Mouse (Mus musculus) adrenal gland, adult (tissue): Measurements from ENCODE around the gene Apoa5.

Source experiments
- DNase-seq, 2 experiments: peaks; one replicate each; pipeline ENCODE4 v3.0.0; 2022 to 2023; ENCODE audit warnings: low spot score in 1 of 2; ENCODE audit not compliant: inconsistent age in 2 of 2

The Apoa5 gene

GRCm38 (mm10) chr9:46268343-46268873, at the start of gene Apoa5:
Gene Apoa5 (plus strand): TSS chr9:46268633.
- DNase-seq = no peak

GRCm38 (mm10) chr9:46223090-46223489, 45.3 kb upstream of the Apoa5 start:
- DNase-seq = peak in 1 of 2 experiments; percentile 24

GRCm38 (mm10) chr9:46224101-46224500, 44.3 kb upstream of the Apoa5 start:
- no peak for DNase-seq

GRCm38 (mm10) chr9:46224945-46225660, 43.3 kb upstream of the Apoa5 start:
- no peak for DNase-seq

DNA sequence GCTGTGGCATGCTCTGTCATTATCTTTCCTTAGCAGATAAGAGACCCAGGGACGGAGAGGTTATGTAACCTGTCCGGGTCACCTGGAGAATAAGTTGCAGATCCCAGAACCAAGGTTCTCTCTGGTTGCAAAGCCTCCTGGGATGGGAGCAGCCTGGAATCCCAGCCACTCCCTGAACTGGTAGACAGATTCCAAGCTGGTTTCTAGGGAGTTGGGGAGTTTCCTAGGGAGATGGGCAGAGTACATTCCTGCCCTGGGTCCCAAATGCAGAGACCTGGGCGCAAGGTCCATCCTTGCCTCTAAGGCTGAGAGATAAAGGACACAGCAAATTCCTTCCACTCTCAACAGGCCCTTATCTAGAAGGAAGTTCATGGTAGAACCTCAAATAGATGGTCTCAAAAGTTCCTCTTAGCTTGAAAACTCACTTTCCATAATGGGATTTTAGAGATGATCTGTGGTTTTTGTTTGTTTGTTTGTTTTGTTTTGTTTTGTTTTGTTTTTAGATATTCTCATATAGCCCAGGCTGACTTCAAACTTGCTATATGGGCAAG, 41.3 kb upstream of the Apoa5 start:
- DNase-seq = no peak

- no peak for DNase-seq
Measured at GRCm38 (mm10) chr9:46228491-46228890, 39.9 kb upstream of the Apoa5 start, which contains the start of gene Apoa1. Gene Apoa1 (plus strand): TSS chr9:46228580.

GRCm38 (mm10) chr9:46229573-46230449, 38.6 kb upstream of the Apoa5 start:
- DNase-seq = peak; percentile 85 to 93

DNA sequence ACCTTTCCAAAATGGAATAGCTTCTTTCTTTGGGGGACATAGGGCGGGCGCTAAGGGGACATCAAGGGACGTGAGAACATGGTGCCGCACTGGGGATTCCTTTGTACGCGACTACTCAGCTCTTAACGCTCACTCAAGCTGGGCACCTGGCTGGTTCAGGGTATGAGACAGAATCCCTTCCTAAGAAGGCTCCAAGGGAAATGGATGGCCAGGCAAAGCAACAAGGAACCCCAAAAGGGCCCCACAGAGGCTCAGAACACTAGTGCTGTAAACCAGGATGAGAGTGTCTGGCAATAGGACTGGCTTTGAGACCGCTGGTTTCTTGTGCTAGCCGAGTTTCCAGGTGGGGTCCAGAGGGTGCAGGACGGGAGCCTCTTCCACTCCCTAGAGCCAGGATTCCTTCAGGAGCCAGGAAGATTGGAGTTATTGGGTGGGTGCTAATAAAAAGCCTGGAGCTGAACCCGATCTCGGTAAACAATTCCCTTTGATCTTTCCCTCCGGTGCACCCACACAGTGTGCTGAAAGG, 37.9 kb upstream of the Apoa5 start:
- DNase-seq = no peak

- DNase-seq = peak in 1 of 2 experiments; percentile 69
Measured at GRCm38 (mm10) chr9:46235196-46235595, 33.2 kb upstream of the Apoa5 start.

- no peak for DNase-seq
Measured at GRCm38 (mm10) chr9:46235596-46235648, 33.0 kb upstream of the Apoa5 start, which contains the start of gene Apoc3. Gene Apoc3 (minus strand): TSS chr9:46235636.

GRCm38 (mm10) chr9:46235649-46236048, 32.8 kb upstream of the Apoa5 start:
- no peak for DNase-seq

GRCm38 (mm10) chr9:46238850-46239249, 29.6 kb upstream of the Apoa5 start:
- DNase-seq = no peak

- DNase-seq = no peak
Measured at GRCm38 (mm10) chr9:46240526-46241153, 27.8 kb upstream of the Apoa5 start, which contains the start of gene Apoa4. Gene Apoa4 (plus strand): TSS chr9:46240696.

DNA sequence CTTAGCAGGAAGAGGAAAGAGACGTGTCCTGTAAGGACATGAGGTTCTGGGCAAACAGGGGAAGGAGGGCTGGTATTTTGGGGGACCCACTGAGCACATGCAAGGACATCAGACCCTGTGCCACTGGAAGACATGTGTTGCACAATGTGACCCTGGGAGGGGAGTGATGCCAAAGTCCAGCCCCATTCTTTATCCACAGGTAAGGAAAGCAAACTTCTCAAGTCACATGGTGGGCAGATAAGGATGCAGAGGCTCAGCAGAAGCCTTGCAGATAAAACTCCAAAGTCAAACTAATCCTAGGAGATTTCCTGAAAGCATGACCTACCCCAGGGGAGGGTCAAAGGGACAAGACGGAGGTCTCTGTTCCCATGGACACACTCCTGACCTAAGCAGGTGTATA, 26.6 kb upstream of the Apoa5 start:
- DNase-seq = no peak

DNA sequence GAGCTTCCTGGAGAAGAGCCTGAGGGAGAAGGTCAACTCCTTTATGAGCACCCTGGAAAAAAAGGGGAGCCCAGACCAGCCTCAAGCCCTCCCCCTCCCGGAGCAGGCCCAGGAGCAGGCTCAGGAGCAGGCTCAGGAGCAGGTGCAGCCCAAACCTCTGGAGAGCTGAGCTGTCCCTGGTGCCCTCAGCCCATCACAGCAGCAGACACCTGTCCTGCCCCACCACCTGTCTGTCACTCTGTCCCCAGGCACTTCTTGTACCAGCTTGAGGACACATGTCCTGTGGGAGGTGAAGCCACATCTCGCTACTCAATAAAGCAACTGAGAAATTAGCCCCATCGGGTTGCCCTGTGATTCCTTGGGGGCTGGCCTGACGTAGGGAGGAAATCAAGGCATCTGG, 25.3 kb upstream of the Apoa5 start:
- DNase-seq = no peak

- no peak for DNase-seq
Measured at GRCm38 (mm10) chr9:46243584-46243983, 24.8 kb upstream of the Apoa5 start.

DNA sequence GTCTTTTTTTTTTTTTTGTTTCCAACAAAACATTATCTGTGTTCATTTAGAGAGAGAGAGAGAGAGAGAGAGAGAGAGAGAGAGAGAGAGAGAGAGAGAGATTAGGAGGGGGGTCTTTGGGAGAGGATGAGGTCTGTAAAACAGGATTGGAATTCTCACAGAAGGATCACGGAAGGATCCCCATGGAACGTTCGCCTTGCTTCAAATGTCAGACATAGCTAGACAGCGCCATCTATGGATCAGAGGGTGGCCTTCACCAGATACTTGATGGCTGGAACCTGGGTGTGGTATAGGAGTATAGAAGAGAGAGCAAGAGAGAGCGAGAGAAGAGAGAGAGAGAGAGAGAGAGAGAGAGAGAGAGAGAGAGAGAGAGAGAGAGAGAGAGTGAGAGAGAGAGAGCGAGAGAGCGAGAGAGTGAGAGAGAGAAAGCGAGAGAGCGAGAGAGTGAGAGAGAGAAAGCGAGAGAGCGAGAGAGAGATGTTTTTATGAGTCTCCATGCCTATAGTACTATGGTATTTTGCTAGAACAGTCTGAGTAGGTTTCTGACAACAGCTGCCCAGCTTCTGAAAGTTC, 21.6 kb upstream of the Apoa5 start:
- peak; percentile 48 to 84 for DNase-seq

DNA sequence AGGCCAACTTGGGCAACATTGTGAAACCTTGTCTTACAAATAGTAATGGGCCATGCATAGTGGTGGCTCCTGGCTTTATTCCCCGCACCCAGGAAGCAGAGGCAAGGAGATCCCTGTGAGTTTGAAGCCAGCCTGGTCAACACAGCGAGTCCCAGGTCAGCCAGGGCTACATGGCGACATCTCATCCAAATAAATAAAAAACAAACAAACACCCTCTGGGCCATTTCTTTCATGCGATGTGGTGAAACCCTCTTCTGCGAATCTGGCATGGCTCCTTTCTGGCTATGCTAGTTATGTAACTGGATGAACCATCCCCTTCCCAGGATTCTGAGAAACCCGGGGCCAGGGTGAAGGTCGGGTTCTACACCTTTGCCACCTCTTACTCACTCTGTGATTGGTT, 12.3 kb upstream of the Apoa5 start:
- DNase-seq = peak in 1 of 2 experiments; percentile 52

DNA sequence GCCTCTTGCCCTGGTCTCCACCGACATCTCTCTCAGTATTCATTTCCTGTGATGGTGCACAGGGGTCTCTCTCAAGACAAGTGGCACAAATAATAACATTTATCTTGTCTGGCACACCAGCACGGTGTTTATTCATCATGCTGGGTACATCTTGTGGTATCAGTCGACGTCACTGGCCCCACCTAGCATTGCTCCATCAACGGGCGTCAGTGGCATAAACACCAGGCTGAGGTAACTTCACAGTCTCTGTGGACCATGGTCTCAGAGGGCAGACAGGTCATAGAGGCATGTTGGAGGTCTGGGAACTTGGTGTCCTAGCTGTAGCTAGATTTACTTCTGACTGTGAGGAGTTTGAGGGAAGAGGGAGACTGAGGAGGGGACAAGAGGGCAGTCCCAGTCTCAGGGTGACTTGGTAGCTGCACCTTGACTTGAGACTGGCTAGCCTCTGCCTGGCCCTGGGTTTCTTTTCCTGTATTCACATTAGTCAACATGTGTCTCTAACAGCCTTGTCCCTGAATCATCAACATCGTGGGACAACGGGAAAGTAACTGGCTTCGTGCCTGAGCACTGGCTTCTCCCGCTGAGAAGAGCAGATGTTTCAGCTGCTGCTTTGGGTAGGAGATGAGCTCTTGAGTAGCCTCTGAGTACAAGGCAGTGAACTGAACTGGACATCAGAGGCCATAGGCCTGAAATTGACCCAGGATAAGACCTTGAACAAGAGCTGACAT, 11.6 kb upstream of the Apoa5 start:
- peak in 1 of 2 experiments; percentile 80 for DNase-seq

DNA sequence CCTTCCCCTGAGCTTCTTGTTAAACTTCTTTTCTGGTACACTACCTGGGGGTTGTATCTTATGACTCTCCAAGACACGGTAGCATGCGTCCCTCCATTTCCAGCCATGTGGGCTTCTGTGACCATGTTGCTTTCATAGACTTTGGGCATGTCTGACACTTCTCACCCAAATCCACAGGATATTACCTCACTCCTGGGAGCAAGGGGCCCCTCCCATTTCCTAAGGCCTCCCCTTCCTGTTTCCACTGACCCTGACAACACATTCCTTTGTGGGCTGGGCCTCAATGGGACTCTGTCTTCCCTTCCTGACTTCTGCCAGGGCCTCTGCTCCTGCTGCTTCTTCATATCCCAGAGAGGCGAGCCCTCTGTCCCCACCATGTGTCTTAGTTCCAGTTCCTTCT, 10.9 kb upstream of the Apoa5 start:
- DNase-seq = peak in 1 of 2 experiments; percentile 52
